Mouse (Mus musculus) hindbrain, embryonic 11.5 days (tissue): Measurements from ENCODE around the gene Fam173b. TPM values are rescaled to one million over a fixed set of nuclear protein-coding genes. Genes with fewer than 3 reads are reported as not detected.
A peak's percentile ranks its signal among the peaks of the same experiment; 100 is the strongest.

Experiments
- ATAC-seq: fragments of 200-750 bp; cut with Nextera tagmentation; 2 replicates; pipeline ENCODE4 v1.8.0; 2017; ENCODE audit warnings: mild to moderate bottlenecking, moderate TSS enrichment, moderate library complexity; ENCODE audit not compliant: low FRiP score
- DNase-seq: peaks from one replicate; pipeline ENCODE4 v3.0.0-alpha.2; 2015; ENCODE audit warnings: low spot score
- H3K27ac ChIP-seq: fragments of 300-500 bp; sonication (generic); 2 replicates; pipeline ENCODE4 v1.5.1; 2014; ENCODE audit warnings: mild to moderate bottlenecking, low read depth, low read length
- H3K27me3 ChIP-seq: fragments of 300-500 bp; sonication (generic); 2 replicates; pipeline ENCODE4 v1.6.1; 2014; ENCODE audit warnings: mild to moderate bottlenecking, low read length, moderate library complexity, mixed read lengths; ENCODE audit not compliant: control insufficient read depth, insufficient read depth
- H3K36me3 ChIP-seq: fragments of 300-500 bp; sonication (generic); 2 replicates; pipeline ENCODE4 v1.6.1; 2014; ENCODE audit warnings: mild to moderate bottlenecking, low read length, moderate library complexity, mixed read lengths; ENCODE audit not compliant: control insufficient read depth, insufficient read depth
- H3K4me1 ChIP-seq: fragments of 300-500 bp; sonication (generic); replicated peaks from 2 replicates; pipeline ENCODE4 v1.6.1; 2014; ENCODE audit warnings: low read length, mixed read lengths; ENCODE audit not compliant: control insufficient read depth, insufficient read depth
- H3K4me2 ChIP-seq: fragments of 300-500 bp; sonication (generic); replicated peaks from 2 replicates; pipeline ENCODE4 v1.6.1; 2014; ENCODE audit warnings: mild to moderate bottlenecking, low read depth, low read length
- H3K4me3 ChIP-seq: fragments of 300-500 bp; sonication (generic); 2 replicates; pipeline ENCODE4 v1.5.1; 2014; ENCODE audit warnings: low read depth, low read length
- H3K9ac ChIP-seq: fragments of 300-500 bp; sonication (generic); 2 replicates; pipeline ENCODE4 v1.6.1; 2014; ENCODE audit warnings: low read depth, low read length
- H3K9me3 ChIP-seq: fragments of 300-500 bp; sonication (generic); 2 replicates; pipeline ENCODE4 v1.6.1; 2016; ENCODE audit warnings: low read length; ENCODE audit not compliant: control insufficient read depth
- WGBS: fragments of 180-500 bp; shearing (Covaris S2); extraction: QIAGEN DNeasy Blood & Tissue Kit; methylation state at CpG from one replicate; pipeline ENCODE4 v1.1.7; 2014; 5-methylcytosine and 5-hydroxymethylcytosine counted together
- polyA plus RNA-seq: library from polyadenylated mRNA; unstranded; fragments of >200 nt; fragmentation: Nextera tagmentation; extraction: Ambion mirVana; gene quantifications from 2 replicates; pipeline ENCODE4 v1.2.1, GENCODE M21; 2014

Fam173b gene
- polyA plus RNA-seq, 1 experiment from 2014 or later, result 15.6 TPM

GRCm38 (mm10) chr15:31594260-31594659 lies 7.4 kb upstream of the Fam173b start:
- Histone ChIP-seq H3K27me3 (no peaks in the 10 kb centered on the region), H3K4me2 (no peak overlapping the region), H3K9me3 (no peaks in the 10 kb centered on the region), H3K4me3 (no peak overlapping the region), H3K36me3 (peaks cover 24% of the 10 kb centered on the region), H3K4me1 (no peaks in the 10 kb centered on the region), H3K27ac (no peak overlapping the region), H3K9ac (no peak overlapping the region)
- DNase-seq (no peak), ATAC-seq (no peak)
- WGBS, result 94% methylated on average over 14 of the region's 14 CpGs

- WGBS, result 96% methylated on average over 7 of the region's 7 CpGs
- Histone ChIP-seq H3K9ac (no peak overlapping the region), H3K4me2 (no peak overlapping the region), H3K27me3 (no peaks in the 10 kb centered on the region), H3K4me3 (no peak overlapping the region), H3K27ac (no peak overlapping the region), H3K4me1 (no peaks in the 10 kb centered on the region), H3K36me3 (peaks cover 22% of the 10 kb centered on the region), H3K9me3 (no peaks in the 10 kb centered on the region)
- ATAC-seq (no peak), DNase-seq (no peak)
Observed at GRCm38 (mm10) chr15:31595651-31596050, 6.0 kb upstream of the Fam173b start.

DNA sequence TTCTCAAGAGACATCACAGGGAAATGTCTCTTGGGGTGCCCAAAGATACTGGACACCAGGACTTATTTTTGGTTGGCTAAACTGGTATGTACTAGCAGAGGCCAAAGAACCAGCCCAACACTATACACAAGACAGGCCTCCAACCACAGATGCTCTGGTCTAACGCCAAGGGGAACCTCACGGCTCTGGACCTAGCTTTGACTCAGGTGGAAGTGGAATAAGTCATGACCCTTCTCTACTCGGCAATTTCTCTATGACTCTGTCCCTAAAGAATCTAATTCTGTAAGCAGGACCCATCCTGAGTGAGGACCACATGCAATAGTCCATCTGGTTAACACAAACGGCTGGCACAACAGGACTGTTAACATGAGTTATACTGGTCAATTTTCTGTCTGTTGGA lies 1.8 kb upstream of the Fam173b start:
- H3K27ac ChIP-seq, result no peak overlapping the region
- peak overlapping the region; percentile 16 for H3K4me2 ChIP-seq
- peaks cover 6% of the 10 kb centered on the region for H3K36me3 ChIP-seq
- H3K9ac ChIP-seq, result no peak overlapping the region
- ATAC-seq, result no peak
- no peak for DNase-seq
- no peaks in the 10 kb centered on the region for H3K9me3 ChIP-seq
- WGBS, result 93% methylated on average over 4 of the region's 4 CpGs
- no peaks in the 10 kb centered on the region for H3K27me3 ChIP-seq
- H3K4me1 ChIP-seq, result 0 out of 2 replicates have a peak, but pooled peaks cover 2% of the 10 kb centered on the region
- H3K4me3 ChIP-seq, result no peak overlapping the region

DNA sequence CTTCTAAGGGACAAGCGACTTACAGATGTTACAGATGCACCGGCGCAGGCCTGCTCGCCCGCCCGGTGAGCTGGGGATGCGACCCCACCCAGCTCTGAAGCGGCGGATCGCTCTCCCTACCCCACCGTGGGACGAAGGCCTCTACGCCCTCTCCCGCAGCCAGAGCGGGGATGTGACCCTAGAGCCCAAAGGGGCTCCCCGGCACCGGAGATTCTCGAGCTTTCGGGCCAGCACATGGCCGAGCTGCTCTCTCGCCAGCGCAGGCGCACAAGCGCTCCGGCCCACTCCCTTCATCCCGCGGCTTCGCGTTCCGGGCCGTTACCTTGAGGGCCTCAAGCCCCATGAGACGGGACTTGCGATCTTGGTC lies 390 bp upstream of the Fam173b start:
- Histone ChIP-seq H3K27me3 (no peaks in the 10 kb centered on the region), H3K4me3 (peak overlapping the region; percentile 95), H3K9ac (peak overlapping the region; percentile 94), H3K9me3 (no peaks in the 10 kb centered on the region), H3K27ac (peak overlapping the region; percentile 51), H3K36me3 (peaks cover 3% of the 10 kb centered on the region; the same call in 1 of the 2 replicates), H3K4me2 (peak overlapping the region; percentile 93), H3K4me1 (0 out of 2 replicates have a peak, but pooled peaks cover 2% of the 10 kb centered on the region)
- no peak for DNase-seq
- peak; percentile 81 for ATAC-seq
- under 1% methylated on average over 33 of the region's 33 CpGs for WGBS

DNA sequence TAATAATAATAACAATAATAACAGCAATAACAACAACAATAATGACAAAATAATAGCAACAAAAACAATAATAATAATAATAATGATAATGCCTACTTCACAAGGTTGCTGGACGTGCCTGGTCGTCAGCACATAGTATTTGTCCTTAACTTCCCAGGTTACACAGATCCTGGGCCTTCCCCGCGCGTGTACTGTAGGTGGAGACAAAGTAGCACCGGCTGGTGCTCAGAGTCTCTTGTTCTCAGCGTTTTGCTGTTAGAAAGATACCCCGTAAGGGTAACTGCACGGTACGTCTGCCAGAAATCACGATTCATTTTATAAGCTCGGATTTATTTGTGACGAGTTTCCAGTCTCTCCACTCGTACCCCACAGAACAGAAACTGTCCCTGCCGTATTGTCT lies 774 bp downstream of the Fam173b start:
- H3K36me3 ChIP-seq, result no peaks in the 10 kb centered on the region
- H3K9ac ChIP-seq, result peak overlapping the region; percentile 85
- H3K4me1 ChIP-seq, result 0 out of 2 replicates have a peak, but pooled peaks cover 2% of the 10 kb centered on the region
- H3K4me2 ChIP-seq, result peak overlapping the region; percentile 63
- WGBS, result 14% methylated on average over 15 of the region's 15 CpGs
- H3K27ac ChIP-seq, result peak overlapping the region; percentile 89
- ATAC-seq (peak; percentile 74), DNase-seq (peak; percentile 69)
- no peaks in the 10 kb centered on the region for H3K9me3 ChIP-seq
- no peaks in the 10 kb centered on the region for H3K27me3 ChIP-seq
- H3K4me3 ChIP-seq, result peak overlapping the region; percentile 95

DNA sequence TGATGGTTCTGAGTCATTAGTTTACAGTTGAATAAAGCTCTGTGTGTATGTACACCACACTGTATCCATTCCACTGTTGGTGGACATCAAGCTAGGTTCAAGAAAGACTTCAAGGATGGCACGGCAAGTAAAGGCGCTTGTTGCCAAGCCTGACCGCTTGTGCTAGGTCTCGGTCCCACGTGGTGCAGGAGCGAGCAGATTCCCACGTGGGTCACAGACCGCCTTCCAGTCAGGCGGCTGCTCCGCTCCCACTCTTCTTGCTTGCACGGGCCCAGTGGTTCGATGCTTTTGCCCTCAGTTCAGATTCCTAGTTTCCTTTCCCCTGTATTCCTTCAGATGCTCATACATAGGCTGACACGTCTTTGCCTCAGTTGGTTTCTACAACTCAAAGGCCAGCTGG lies 1.5 kb downstream of the Fam173b start:
- Histone ChIP-seq H3K9ac (peak overlapping the region; percentile 85; the same call in 1 of the 2 replicates), H3K9me3 (no peaks in the 10 kb centered on the region), H3K36me3 (no peaks in the 10 kb centered on the region), H3K4me2 (peak overlapping the region; percentile 63), H3K27ac (no peak overlapping the region), H3K4me1 (0 out of 2 replicates have a peak, but pooled peaks cover 2% of the 10 kb centered on the region), H3K4me3 (no peak overlapping the region; the same call in 1 of the 2 replicates), H3K27me3 (no peaks in the 10 kb centered on the region)
- DNase-seq (no peak), ATAC-seq (no peak)
- WGBS, result 89% methylated on average over 13 of the region's 13 CpGs

GRCm38 (mm10) chr15:31606821-31607220 lies 5.2 kb downstream of the Fam173b start:
- Histone ChIP-seq H3K9ac (no peak overlapping the region), H3K4me3 (no peak overlapping the region), H3K36me3 (no peaks in the 10 kb centered on the region), H3K27ac (no peak overlapping the region), H3K27me3 (no peaks in the 10 kb centered on the region), H3K9me3 (no peaks in the 10 kb centered on the region), H3K4me1 (0 out of 2 replicates have a peak, but pooled peaks cover 2% of the 10 kb centered on the region), H3K4me2 (no peak overlapping the region)
- ATAC-seq, result no peak
- WGBS, result 75% methylated on average over 6 of the region's 6 CpGs
- DNase-seq, result no peak

DNA sequence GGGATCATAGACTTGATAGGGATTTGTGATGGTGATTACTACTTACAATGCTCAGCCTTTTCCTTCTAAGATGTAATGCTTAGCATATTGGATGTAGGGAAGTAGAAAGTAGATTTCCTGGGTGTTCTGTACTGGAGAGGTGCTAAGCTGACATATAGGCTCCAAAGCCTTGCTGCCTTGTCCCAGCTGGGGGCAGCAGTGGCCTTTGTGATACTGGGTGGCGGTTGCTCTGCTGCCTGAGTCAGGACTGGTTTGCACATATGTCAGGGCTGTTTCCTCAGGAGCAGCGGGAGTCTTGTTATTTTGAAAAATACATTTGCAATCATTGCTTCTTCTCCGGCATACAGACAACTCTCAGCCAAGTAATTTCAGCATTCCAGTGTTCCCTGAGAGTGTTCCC lies 9.4 kb downstream of the Fam173b start:
- WGBS, result 67% methylated on average over 3 of the region's 3 CpGs
- no peaks in the 10 kb centered on the region for H3K36me3 ChIP-seq
- ATAC-seq, result no peak

DNA sequence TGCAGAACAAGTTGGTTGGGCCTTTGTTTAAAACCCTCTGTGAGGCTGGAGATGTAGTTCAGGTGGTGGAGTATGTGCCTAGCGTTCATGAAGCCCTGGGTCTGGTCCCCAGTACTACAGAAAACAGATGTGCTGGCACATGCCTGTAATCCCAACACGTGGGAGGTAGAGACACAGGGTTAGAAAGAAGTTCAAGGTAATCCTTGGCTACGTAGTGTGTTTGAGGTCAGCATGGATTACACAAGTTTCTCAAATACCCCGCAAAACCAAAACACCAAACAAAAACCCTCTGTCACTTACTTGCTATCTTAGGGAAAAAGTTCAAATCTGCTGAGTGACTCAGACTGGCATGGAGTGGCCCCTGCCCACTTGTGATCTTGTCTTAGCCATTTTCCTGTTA lies 10.3 kb downstream of the Fam173b start:
- Histone ChIP-seq H3K9me3 (no peaks in the 10 kb centered on the region), H3K9ac (no peak overlapping the region), H3K4me2 (no peak overlapping the region), H3K4me3 (no peak overlapping the region), H3K27me3 (no peaks in the 10 kb centered on the region), H3K36me3 (no peaks in the 10 kb centered on the region), H3K27ac (no peak overlapping the region), H3K4me1 (no peaks in the 10 kb centered on the region)
- ATAC-seq, result no peak
- WGBS, result 90% methylated on average over 4 of the region's 4 CpGs
- DNase-seq, result no peak

More for the DNA sequence above, 9.4 kb downstream of the Fam173b start:
- Histone ChIP-seq H3K27me3 (no peaks in the 10 kb centered on the region), H3K4me1 (no peaks in the 10 kb centered on the region), H3K9ac (no peak overlapping the region), H3K9me3 (no peaks in the 10 kb centered on the region), H3K4me2 (no peak overlapping the region), H3K4me3 (no peak overlapping the region), H3K27ac (no peak overlapping the region)
- DNase-seq, result peak; percentile 38
